Mouse (Mus musculus): ENCODE results near the gene Ccr6.

DNA sequence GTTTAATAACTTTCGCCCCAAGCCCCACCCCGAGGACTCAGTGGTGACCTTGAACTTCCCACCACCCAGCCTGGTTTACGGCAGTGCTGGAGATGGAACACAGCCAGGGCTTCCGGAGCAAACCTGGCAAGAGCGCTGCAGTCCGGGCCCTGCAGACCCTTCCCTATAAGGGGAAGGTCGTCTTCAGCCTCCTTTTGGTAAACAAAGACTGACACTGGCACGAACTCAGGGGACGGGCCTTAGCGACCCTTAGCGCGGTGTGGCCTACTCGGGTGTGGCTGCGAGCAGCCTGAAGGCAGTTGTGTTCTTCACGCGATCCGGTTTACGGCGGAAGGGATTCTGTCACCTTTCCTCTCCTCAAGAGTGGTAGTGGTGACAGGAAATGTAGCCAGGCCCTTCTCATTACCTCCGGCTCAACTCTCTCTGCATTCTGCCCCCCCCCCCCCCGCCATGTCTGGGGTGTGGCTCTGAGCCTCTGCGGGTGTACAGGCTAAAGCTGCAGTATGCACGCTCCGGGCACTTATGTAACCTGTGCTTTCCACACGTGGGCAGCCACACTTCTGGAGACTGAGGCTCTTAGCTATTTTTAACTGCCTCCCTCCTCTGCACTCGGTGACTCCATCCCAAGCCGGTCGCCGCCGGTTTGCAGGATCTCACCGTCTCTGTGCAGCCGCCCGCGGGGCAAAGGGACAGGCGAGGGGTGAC lies 47.1 kb downstream of the Ccr6 start, which contains the start of gene Mpc1:
- TF ChIP-seq EP300 (optimal IDR thresholded peaks at IDR 0.05), result no peak
- no peak for TF ChIP-seq CTCF (IDR thresholded peaks at IDR 0.05; ENCODE audit: low read depth)
